Mouse (Mus musculus) stomach, embryonic 16.5 days (tissue): ENCODE measurements at regions not wholly inside any gene's neighbourhood (a gene's known extent, or its start where the extent isn't known, plus 50 kb on each side); places are given as distances from the start of the nearest gene placed in this dataset.

Experiments used
- ATAC-seq: fragments of 200-750 bp; cut with Nextera tagmentation; 2 replicates; pipeline ENCODE4 v1.8.0; 2017; ENCODE audit warnings: moderate number of reproducible peaks, moderate TSS enrichment; ENCODE audit not compliant: insufficient read depth, low FRiP score
- H3K27ac ChIP-seq: fragments of 300-500 bp; sonication (generic); 2 replicates; pipeline ENCODE4 v1.5.1; 2014; ENCODE audit warnings: low read length
- H3K27me3 ChIP-seq: fragments of 300-500 bp; sonication (generic); 2 replicates; pipeline ENCODE4 v1.6.1; 2014; ENCODE audit warnings: low read length, control low read depth, mixed read lengths; ENCODE audit not compliant: control insufficient read depth, insufficient read depth
- H3K36me3 ChIP-seq: fragments of 300-500 bp; sonication (generic); 2 replicates; pipeline ENCODE4 v1.6.1; 2014; ENCODE audit warnings: low read length; ENCODE audit not compliant: control insufficient read depth, insufficient read depth
- H3K4me1 ChIP-seq: fragments of 300-500 bp; sonication (generic); 2 replicates; pipeline ENCODE4 v1.6.1; 2014; ENCODE audit warnings: low read length, control low read depth, mixed read lengths; ENCODE audit not compliant: control insufficient read depth, insufficient read depth
- H3K4me2 ChIP-seq: fragments of 300-500 bp; sonication (generic); 2 replicates; pipeline ENCODE4 v1.6.1; 2014; ENCODE audit warnings: low read depth, low read length, mixed read lengths
- H3K4me3 ChIP-seq: fragments of 300-500 bp; sonication (generic); replicated peaks from 2 replicates; pipeline ENCODE4 v1.5.1; 2014; ENCODE audit warnings: mild to moderate bottlenecking, low read length
- H3K9ac ChIP-seq: fragments of 300-500 bp; sonication (generic); 2 replicates; pipeline ENCODE4 v1.6.1; 2014; ENCODE audit warnings: low read length
- H3K9me3 ChIP-seq: fragments of 300-500 bp; sonication (generic); replicated peaks from 2 replicates; pipeline ENCODE4 v1.6.1; 2016; ENCODE audit warnings: low read length, control low read depth; ENCODE audit not compliant: control insufficient read depth
- WGBS: fragments of 180-500 bp; shearing (Covaris S2); extraction: QIAGEN DNeasy Blood & Tissue Kit; methylation state at CpG from one replicate; pipeline ENCODE4 v1.1.7; 2014; 5-methylcytosine and 5-hydroxymethylcytosine counted together

DNA sequence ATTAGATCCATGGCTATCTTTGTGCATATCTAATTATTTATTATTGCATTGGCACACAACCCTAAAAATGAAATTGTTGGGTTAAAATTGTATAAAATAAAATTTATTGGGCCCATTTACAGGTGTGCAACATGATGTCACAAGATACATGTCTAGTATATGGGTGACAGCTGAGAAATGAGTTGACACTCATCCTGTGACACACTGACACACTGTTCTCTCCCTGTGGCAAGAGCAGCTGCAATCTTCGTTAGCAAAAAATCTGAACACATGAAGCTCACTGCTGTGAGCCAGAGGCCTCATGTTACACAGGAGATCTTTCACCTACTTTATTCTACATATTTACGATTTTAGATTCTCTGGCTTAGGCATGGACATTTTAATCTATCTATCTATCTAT is 170.6 kb downstream of the Mex3b start:
- Histone ChIP-seq H3K4me1 (no peaks in the 10 kb centered on the region), H3K4me3 (no peak overlapping the region), H3K27me3 (no peaks in the 10 kb centered on the region), H3K36me3 (no peaks in the 10 kb centered on the region), H3K27ac (no peak overlapping the region), H3K4me2 (no peak overlapping the region), H3K9ac (no peak overlapping the region), H3K9me3 (no peaks in the 10 kb centered on the region)
- 80% methylated on average over 2 of the region's 2 CpGs for WGBS
- ATAC-seq = no peak

DNA sequence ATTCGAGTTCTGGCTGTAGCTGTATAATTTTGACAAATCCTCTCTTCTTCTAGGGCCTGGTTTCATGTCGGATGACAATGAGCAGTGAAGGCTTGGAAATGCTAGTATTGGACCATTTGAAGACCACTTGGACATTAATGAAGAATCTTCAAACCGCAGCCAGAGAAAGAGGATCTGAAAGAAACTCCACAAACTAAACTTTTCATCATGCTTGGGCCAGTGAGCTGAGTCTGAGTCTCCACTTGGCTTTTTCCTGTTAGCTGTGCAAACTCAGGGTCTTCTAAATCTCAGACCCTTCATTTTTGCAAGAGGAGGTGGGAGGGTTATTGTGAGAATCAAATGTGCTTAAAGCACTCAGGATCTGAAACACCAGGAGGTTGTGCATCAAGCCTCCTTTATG is 176.6 kb downstream of the Mex3b start:
- no peaks in the 10 kb centered on the region for H3K4me1 ChIP-seq
- WGBS = 72% methylated on average over 3 of the region's 3 CpGs

DNA sequence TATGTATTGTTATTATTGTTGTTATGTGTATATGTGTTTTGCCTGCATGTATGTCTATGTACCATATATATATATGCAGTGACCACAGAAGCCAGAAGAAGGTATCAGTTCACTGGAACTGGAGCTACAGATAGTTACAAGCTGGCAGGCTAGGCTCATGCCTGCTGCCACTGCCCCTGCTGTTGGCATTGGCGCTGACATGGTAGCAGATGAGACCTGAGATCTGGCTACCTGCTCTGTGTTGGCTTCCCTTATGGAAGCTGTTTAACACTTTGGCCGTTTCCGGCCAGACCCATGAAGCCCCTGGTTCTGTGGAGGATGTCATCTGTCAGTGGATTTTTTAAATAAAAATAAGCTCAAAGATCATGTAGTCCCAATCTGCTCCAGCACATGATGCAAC is 178.1 kb downstream of the Mex3b start:
- Histone ChIP-seq H3K4me2 (no peak overlapping the region), H3K9me3 (no peaks in the 10 kb centered on the region), H3K27me3 (no peaks in the 10 kb centered on the region), H3K27ac (no peak overlapping the region), H3K36me3 (no peaks in the 10 kb centered on the region), H3K4me1 (no peaks in the 10 kb centered on the region), H3K9ac (no peak overlapping the region), H3K4me3 (no peak overlapping the region)
- 89% methylated on average over 3 of the region's 3 CpGs for WGBS
- ATAC-seq = no peak

More for the DNA sequence above, 176.6 kb downstream of the Mex3b start:
- H3K4me3 ChIP-seq = no peak overlapping the region
- H3K4me2 ChIP-seq = no peak overlapping the region
- H3K36me3 ChIP-seq = no peaks in the 10 kb centered on the region
- no peak overlapping the region for H3K9ac ChIP-seq
- H3K27ac ChIP-seq = no peak overlapping the region
- H3K9me3 ChIP-seq = no peaks in the 10 kb centered on the region
- no peaks in the 10 kb centered on the region for H3K27me3 ChIP-seq
- ATAC-seq = no peak

DNA sequence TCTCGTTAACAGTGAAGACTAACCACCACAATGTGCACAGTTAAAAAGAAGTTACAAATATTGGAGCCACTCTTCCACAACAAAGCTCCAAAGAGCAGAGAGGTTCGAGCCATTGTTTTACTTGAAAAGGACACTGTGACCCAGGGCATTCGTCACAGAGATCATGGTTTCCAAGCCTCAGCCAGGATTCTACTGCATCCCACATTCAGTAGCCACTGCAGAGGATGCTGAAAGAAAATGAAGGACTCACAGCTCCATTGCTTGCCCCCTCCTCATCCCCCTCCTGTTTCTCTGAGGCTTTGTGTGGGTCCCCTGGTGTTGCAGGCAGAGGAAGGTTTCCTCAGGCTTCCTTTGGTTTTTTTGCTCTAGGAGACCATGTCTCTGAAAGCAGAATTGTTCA is 182.9 kb downstream of the Mex3b start:
- no peak for ATAC-seq

DNA sequence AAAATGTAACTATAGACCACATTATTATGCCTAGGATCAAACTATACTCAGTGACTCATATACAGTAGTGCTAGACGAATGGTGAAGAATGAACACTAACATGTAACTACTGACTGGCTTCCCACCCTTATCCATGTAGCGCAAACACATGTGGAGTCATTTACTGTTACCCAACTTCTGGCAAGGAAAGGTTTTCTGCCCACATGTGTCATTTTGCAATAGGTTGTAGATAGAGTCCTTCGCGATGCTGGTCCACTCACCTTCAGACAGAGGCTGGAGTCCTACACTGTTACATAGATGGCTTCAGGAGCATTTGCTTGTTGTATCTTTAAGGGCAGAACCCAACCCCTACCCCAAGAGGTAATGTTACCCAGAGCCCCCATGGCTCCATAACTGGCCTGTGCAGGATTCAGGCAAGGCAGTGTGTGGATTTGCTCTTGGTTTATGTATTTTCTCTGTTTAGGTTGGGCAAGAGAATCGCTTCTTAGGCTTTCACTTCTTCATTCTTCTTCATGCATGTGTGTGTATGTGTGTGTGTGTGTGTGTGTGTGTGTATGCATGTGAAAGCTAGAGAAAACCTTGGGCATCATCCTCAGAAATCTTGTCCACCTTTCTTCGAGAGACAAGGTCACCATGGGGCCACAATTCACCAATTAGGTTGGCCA is 183.8 kb downstream of the Mex3b start:
- Histone ChIP-seq H3K27ac (no peak overlapping the region), H3K4me3 (no peak overlapping the region), H3K36me3 (no peaks in the 10 kb centered on the region), H3K4me1 (no peaks in the 10 kb centered on the region), H3K9me3 (no peaks in the 10 kb centered on the region), H3K9ac (no peak overlapping the region), H3K27me3 (no peaks in the 10 kb centered on the region), H3K4me2 (no peak overlapping the region)
- WGBS = 92% methylated on average over 6 of the region's 6 CpGs
- ATAC-seq = no peak

More for the DNA sequence above, 182.9 kb downstream of the Mex3b start:
- Histone ChIP-seq H3K27me3 (no peaks in the 10 kb centered on the region), H3K36me3 (no peaks in the 10 kb centered on the region), H3K4me1 (no peaks in the 10 kb centered on the region), H3K9me3 (no peaks in the 10 kb centered on the region), H3K4me3 (no peak overlapping the region), H3K27ac (no peak overlapping the region), H3K4me2 (no peak overlapping the region), H3K9ac (no peak overlapping the region)
- WGBS = 60% methylated on average over 3 of the region's 3 CpGs

DNA sequence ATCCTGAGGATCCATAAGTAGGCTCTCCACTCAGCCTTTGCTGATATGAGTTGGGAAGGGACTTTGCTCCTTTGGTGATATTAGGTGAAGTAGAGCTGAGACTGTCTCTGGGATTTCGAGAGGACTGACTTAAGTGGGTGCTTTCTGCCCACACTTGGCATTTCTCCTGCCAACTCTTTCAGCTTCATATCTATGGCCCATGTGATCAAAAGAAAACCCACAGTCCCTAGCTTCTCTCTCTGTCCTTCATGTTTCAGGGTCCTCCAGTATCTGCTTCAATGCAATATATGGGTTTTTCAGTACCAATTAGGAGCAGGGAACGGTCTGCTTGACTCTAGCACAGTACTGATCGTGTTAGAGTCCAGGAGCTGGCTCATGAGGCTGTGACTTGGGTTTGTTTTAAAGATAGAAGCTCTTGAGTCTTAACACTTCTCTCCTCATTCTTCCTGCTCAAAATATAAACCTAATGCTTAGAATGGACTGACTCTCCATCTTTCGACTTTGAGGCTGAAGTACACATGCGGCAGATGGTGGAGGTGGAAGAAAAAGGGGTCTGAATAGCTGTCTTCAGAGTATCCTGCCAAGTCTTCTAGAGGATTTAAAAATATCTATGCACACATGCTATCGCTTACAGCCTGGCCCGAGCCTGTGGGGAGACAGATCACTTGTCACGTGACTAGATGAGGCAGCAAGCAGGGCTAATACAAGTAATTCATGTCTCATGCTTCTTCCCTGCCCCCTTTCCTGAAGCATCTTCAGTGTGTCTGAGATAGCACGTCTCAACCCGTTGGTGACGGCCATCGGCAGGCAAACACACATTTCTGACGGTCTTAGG is 189.2 kb downstream of the Mex3b start:
- Histone ChIP-seq H3K9ac (no peak overlapping the region), H3K4me3 (no peak overlapping the region), H3K36me3 (no peaks in the 10 kb centered on the region), H3K27ac (no peak overlapping the region), H3K4me2 (no peak overlapping the region), H3K4me1 (no peaks in the 10 kb centered on the region), H3K27me3 (no peaks in the 10 kb centered on the region), H3K9me3 (no peaks in the 10 kb centered on the region)
- WGBS = 64% methylated on average over 13 of the region's 13 CpGs
- no peak for ATAC-seq

DNA sequence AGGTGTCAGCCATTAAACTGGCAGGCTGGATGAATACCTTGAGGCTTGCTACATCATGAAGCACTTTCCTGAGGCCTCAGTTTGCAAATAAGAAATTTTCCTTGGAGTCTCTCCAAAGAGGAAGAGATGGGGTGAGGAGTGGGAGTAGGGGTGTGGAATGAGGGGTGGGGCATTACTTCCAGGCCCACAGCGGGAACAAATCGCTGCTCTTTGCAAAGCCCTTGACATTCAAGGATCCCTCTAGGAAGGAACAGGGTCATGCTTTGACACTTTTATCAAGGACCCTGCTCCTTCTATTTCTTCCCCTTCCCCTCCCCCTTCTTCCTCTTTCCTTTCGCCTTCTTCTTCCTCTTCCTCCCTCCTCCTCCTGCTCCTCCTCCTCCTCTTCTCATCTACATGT is 193.2 kb downstream of the Mex3b start:
- Histone ChIP-seq H3K9ac (no peak overlapping the region), H3K4me3 (no peak overlapping the region), H3K27ac (no peak overlapping the region), H3K27me3 (no peaks in the 10 kb centered on the region), H3K4me2 (no peak overlapping the region), H3K4me1 (no peaks in the 10 kb centered on the region), H3K9me3 (no peaks in the 10 kb centered on the region), H3K36me3 (no peaks in the 10 kb centered on the region)
- no peak for ATAC-seq
- WGBS = 59% methylated on average over 3 of the region's 3 CpGs

DNA sequence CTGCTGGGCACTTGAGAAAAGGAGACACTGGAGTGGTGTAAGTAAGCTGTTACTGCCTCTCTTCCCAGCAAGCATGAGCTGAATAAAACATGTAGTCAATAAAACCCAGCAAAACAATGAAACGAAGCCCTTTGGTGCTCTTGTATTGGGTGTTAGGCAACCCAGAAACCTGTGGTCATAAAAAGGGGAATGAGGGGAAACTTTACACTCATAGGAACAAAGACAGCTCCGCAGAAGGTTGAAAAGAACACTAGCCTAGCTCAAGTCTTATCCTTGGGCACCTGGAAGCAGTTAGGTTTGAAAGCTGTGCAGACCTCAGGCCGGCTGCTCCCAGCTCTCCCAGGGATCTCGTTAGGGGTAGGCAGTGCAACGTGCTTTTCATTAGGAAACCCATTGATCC is 193.6 kb downstream of the Mex3b start:
- H3K9me3 ChIP-seq = no peaks in the 10 kb centered on the region
- H3K27me3 ChIP-seq = no peaks in the 10 kb centered on the region
- H3K9ac ChIP-seq = no peak overlapping the region
- no peak overlapping the region for H3K4me3 ChIP-seq
- H3K36me3 ChIP-seq = no peaks in the 10 kb centered on the region
- H3K27ac ChIP-seq = no peak overlapping the region
- H3K4me2 ChIP-seq = no peak overlapping the region
- no peak for ATAC-seq
- no peaks in the 10 kb centered on the region for H3K4me1 ChIP-seq
- 68% methylated on average over 5 of the region's 5 CpGs for WGBS

DNA sequence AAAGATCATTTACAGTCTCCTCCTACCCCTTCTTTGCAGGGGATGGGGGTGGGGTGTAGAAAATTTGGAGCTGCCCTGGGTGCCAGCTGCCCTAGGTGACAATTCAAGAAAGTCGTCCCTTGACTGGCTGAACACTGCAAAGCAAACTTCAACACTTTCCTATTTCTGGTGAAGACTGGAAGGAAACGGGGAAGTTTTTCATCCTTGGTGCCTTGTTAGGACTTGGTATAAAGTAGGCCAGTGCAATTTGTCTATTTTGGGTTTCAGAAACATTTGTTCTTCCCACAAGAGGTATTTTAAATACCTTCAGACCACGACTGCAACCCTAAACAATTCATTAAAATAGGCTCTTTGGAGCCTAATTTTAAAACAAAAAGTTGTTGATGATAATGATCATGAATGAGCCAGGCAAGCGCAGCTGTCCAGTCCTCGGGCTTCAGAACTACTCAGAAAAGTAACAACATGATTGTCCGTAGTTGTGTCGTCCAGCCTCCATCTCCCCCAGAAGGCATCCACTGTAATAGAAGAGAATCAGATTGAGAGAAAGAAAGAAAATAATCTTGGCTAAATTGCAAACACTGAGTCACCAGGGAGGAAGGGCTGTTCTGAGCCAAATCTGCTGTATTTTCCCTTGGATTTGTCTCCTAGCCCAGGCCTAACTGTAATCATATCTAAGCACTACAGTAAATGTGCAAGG is 194.2 kb downstream of the Mex3b start:
- no peak for ATAC-seq
- 69% methylated on average over 7 of the region's 7 CpGs for WGBS
- H3K4me2 ChIP-seq = no peak overlapping the region
- H3K27ac ChIP-seq = no peak overlapping the region
- no peak overlapping the region for H3K9ac ChIP-seq
- no peaks in the 10 kb centered on the region for H3K27me3 ChIP-seq
- H3K9me3 ChIP-seq = no peaks in the 10 kb centered on the region
- H3K36me3 ChIP-seq = no peaks in the 10 kb centered on the region
- H3K4me3 ChIP-seq = no peak overlapping the region
- no peaks in the 10 kb centered on the region for H3K4me1 ChIP-seq
